ENCODE assay signal across 15 mouse cellular contexts in genomic region chr2:30607941-30608340, GRCm38 (mm10). TPM values are rescaled to one million over a fixed set of nuclear protein-coding genes. Genes with fewer than 3 reads are reported as not detected.
DNase-seq lines count a peak whose midpoint lies in the region; ATAC-seq and TF ChIP-seq lines count a peak whose summit lies in the region.
"Had no signal": no experiment of that assay in that cellular context is flagged by ENCODE, and none has a peak within 500 bp of the region (broad histone marks: within the 10 kb centered on the region; RNA-seq: fewer than 3 reads in every experiment).

No protein-coding gene starts in this region.

- H3K4me3 ChIP-seq in heart, embryonic 10.5 days: no peak overlapping the region
- H3K4me3 ChIP-seq in heart, adult 2 months: no peak overlapping the region
- no peak overlapping the region for H3K4me3 ChIP-seq in neural tube, embryonic 11.5 days (ENCODE audit: low read depth, low read length)
- no peak overlapping the region for H3K4me3 ChIP-seq in hindbrain, embryonic 15.5 days
- H3K4me3 ChIP-seq in neural tube, embryonic 15.5 days (replicated peaks): no peak overlapping the region
- H3K4me3 ChIP-seq: heart, embryonic 15.5 days had no signal

- no peak for TF ChIP-seq POLR2A in heart, adult 2 months (IDR thresholded peaks at IDR 0.05; ENCODE audit: insufficient read depth, low read depth, low read length)

- H3K79me2 ChIP-seq in heart, adult 2 months (replicated peaks; ENCODE audit: control insufficient read depth, insufficient read depth, low read length): no peaks in the 10 kb centered on the region

- DNase-seq in heart, embryonic 10.5 days (ENCODE audit: low spot score): no peak
- no peak for DNase-seq in heart, adult 2 months
- no peak for DNase-seq in neural tube, embryonic 11.5 days (ENCODE audit: low spot score)
- no peak for DNase-seq in neural tube, embryonic 10.5 days (ENCODE audit: extremely low spot score, low spot score)
- DNase-seq in urinary bladder, adult 2 months (ENCODE audit: low spot score): no peak
- no peak for DNase-seq in adrenal gland, postnatal 4 days (ENCODE audit: low spot score in 2 of 2)
- DNase-seq: adrenal gland, adult 8-10 months; cerebellum, postnatal 36 days; kidney, postnatal 4 days; spleen, adult 18-20 months had no signal

- intact Hi-C loops in heart, adult 2 months (cut with DNase I): no loop called here

- H3K27ac ChIP-seq in heart, embryonic 10.5 days: peak overlapping the region; percentile 89; the same call in 1 of the 2 replicates
- H3K27ac ChIP-seq in heart, adult 2 months: no peak overlapping the region
- peak overlapping the region; percentile 2; the same call in 1 of the 2 replicates for H3K27ac ChIP-seq in neural tube, embryonic 11.5 days (ENCODE audit: low read depth, low read length)
- H3K27ac ChIP-seq in hindbrain, embryonic 15.5 days (replicated peaks): peak overlapping the region; percentile 80
- peak overlapping the region; percentile 87 for H3K27ac ChIP-seq in neural tube, embryonic 15.5 days (replicated peaks)
- H3K27ac ChIP-seq: heart, embryonic 15.5 days had no signal

- no peak overlapping the region for H3K4me2 ChIP-seq in neural tube, embryonic 11.5 days (ENCODE audit: low read depth)
- no peak overlapping the region for H3K4me2 ChIP-seq in hindbrain, embryonic 15.5 days
- H3K4me2 ChIP-seq in neural tube, embryonic 15.5 days: no peak overlapping the region
- H3K4me2 ChIP-seq: heart, embryonic 15.5 days; liver, embryonic 11.5 days had no signal

- ATAC-seq in neural tube, embryonic 11.5 days (ENCODE audit: insufficient read depth, low FRiP score, low TSS enrichment): no peak
- no peak for ATAC-seq in hindbrain, embryonic 15.5 days (ENCODE audit: low FRiP score, low read depth)
- no peak for ATAC-seq in neural tube, embryonic 15.5 days (ENCODE audit: low FRiP score)
- ATAC-seq: lung, postnatal 0 days had no signal

- no peak overlapping the region for H3K9ac ChIP-seq in heart, adult 2 months (ENCODE audit: low read depth, low read length)
- no peak overlapping the region for H3K9ac ChIP-seq in neural tube, embryonic 11.5 days (ENCODE audit: low read length)
- H3K9ac ChIP-seq in hindbrain, embryonic 15.5 days: no peak overlapping the region
- no peak overlapping the region for H3K9ac ChIP-seq in neural tube, embryonic 15.5 days (replicated peaks)
- H3K9ac ChIP-seq: heart, embryonic 15.5 days had no signal

- H3K36me3 ChIP-seq in heart, embryonic 10.5 days: no peaks in the 10 kb centered on the region
- no peaks in the 10 kb centered on the region for H3K36me3 ChIP-seq in heart, adult 2 months (ENCODE audit: control insufficient read depth, insufficient read depth, low read length)
- no peaks in the 10 kb centered on the region for H3K36me3 ChIP-seq in neural tube, embryonic 11.5 days (ENCODE audit: control insufficient read depth, insufficient read depth, low read length)
- H3K36me3 ChIP-seq in hindbrain, embryonic 15.5 days: no peaks in the 10 kb centered on the region
- H3K36me3 ChIP-seq in neural tube, embryonic 15.5 days: no peaks in the 10 kb centered on the region
- H3K36me3 ChIP-seq: heart, embryonic 15.5 days had no signal

- WGBS in heart, embryonic 10.5 days: 69% methylated on average over 8 of the region's 8 CpGs
- 70% methylated on average over 8 of the region's 8 CpGs for WGBS in heart, adult 2 months
- WGBS in neural tube, embryonic 11.5 days: 76% methylated on average over 8 of the region's 8 CpGs
- WGBS in hindbrain, embryonic 15.5 days: 53% methylated on average over 8 of the region's 8 CpGs
- 56% methylated on average over 8 of the region's 8 CpGs for WGBS in neural tube, embryonic 15.5 days

- no peaks in the 10 kb centered on the region for H3K9me3 ChIP-seq in heart, embryonic 10.5 days
- no peaks in the 10 kb centered on the region for H3K9me3 ChIP-seq in neural tube, embryonic 11.5 days (ENCODE audit: control insufficient read depth, low read length)
- no peaks in the 10 kb centered on the region for H3K9me3 ChIP-seq in hindbrain, embryonic 15.5 days
- no peaks in the 10 kb centered on the region for H3K9me3 ChIP-seq in neural tube, embryonic 15.5 days (replicated peaks)
- H3K9me3 ChIP-seq: heart, embryonic 15.5 days had no signal

- H3K4me1 ChIP-seq in heart, embryonic 10.5 days: peaks cover 51% of the 10 kb centered on the region
- peaks cover 3% of the 10 kb centered on the region for H3K4me1 ChIP-seq in heart, adult 2 months (ENCODE audit: control insufficient read depth, insufficient read depth, low read length)
- H3K4me1 ChIP-seq in neural tube, embryonic 11.5 days (ENCODE audit: control insufficient read depth, insufficient read depth, low read length): peaks cover 30% of the 10 kb centered on the region
- H3K4me1 ChIP-seq in hindbrain, embryonic 15.5 days (replicated peaks): peaks cover 60% of the 10 kb centered on the region
- H3K4me1 ChIP-seq in neural tube, embryonic 15.5 days: peaks cover 53% of the 10 kb centered on the region

- TF ChIP-seq CTCF in heart, adult 2 months (IDR thresholded peaks at IDR 0.05): no peak

- H3K27me3 ChIP-seq in heart, embryonic 10.5 days (ENCODE audit: insufficient read depth, poor library complexity, severe bottlenecking): peaks cover 6% of the 10 kb centered on the region; the same call in 1 of the 2 replicates
- no peaks in the 10 kb centered on the region for H3K27me3 ChIP-seq in heart, adult 2 months (ENCODE audit: control insufficient read depth, insufficient read depth, low read length)
- 0 out of 2 replicates have a peak, but pooled peaks cover 2% of the 10 kb centered on the region for H3K27me3 ChIP-seq in neural tube, embryonic 11.5 days (ENCODE audit: control insufficient read depth, insufficient read depth, low read length)
- H3K27me3 ChIP-seq in hindbrain, embryonic 15.5 days: no peaks in the 10 kb centered on the region
- no peaks in the 10 kb centered on the region for H3K27me3 ChIP-seq in neural tube, embryonic 15.5 days (replicated peaks)
- H3K27me3 ChIP-seq: heart, embryonic 15.5 days had no signal

- no peak for TF ChIP-seq EP300 in heart, adult 2 months (IDR thresholded peaks at IDR 0.05; ENCODE audit: insufficient read depth, low read depth, low read length)

RNA-seq across cellular contexts. Expression of gene Cstad, which starts 13.1 kb away (rescaled TPM):
- 1.2 and 1.4 TPM in 2 replicates for polyA plus RNA-seq in heart, embryonic 10.5 days (2016; fragmentation: Nextera tagmentation; extraction: Ambion mirVana)
- 1 to 10 TPM in 1 of 2 experiments, under 1 TPM in 1; 0.73 to 1.0 TPM for total RNA-seq in heart, adult 2 months (2021)
- polyA plus RNA-seq in heart, adult 2 months (2012; rRNA removed): 0.32 and 0.76 TPM in 2 replicates
- polyA plus RNA-seq in neural tube, embryonic 11.5 days (2014; fragmentation: Nextera tagmentation; extraction: Ambion mirVana): 0.48 TPM in 1 of 2 replicates, not detected in the other
- polyA plus RNA-seq in hindbrain, embryonic 15.5 days (2015; fragmentation: Nextera tagmentation; extraction: Ambion mirVana): 0.51 and 0.94 TPM in 2 replicates
- 0.31 and 0.83 TPM in 2 replicates for polyA plus RNA-seq in neural tube, embryonic 15.5 days (2015; fragmentation: Nextera tagmentation; extraction: Ambion mirVana)
- 5.8 and 6.3 TPM in 2 replicates for polyA plus RNA-seq in urinary bladder, adult 2 months (2012; rRNA removed)
- 1 to 10 TPM; 6.7 to 7.3 TPM for total RNA-seq in adrenal gland, postnatal 4 days (2021)
- polyA plus RNA-seq: liver, embryonic 11.5 days had no signal
